Mouse (Mus musculus) adrenal gland (tissue): ENCODE measurements around the gene Prmt9.

Experiments
- intact Hi-C: fragments of 180-260 bp; cut with DNase I; formaldehyde crosslinking; loops from one replicate; pipeline ENCODE4 v1.15.1; 2025

The Prmt9 gene

DNA sequence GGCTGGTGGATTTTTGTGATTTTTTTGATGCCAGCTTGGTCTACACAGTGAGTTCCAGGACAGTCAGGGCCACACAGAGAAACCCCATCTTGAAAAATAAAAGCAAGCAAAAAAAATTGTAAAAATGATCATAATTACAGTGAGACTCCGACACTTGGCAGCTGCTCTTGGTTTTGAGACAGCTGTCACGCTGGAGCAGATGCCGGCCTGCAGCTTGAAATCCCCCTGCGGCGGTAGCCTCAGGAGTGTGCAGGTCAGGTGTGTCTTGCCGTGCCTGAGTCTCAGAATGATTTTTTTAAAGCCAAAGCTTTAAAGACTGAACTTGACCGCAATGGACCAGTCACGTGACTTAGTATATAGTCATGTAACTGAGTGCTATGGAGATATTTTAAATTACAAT, 23.1 kb upstream of the Prmt9 start:
- intact Hi-C loops = no loop called here

DNA sequence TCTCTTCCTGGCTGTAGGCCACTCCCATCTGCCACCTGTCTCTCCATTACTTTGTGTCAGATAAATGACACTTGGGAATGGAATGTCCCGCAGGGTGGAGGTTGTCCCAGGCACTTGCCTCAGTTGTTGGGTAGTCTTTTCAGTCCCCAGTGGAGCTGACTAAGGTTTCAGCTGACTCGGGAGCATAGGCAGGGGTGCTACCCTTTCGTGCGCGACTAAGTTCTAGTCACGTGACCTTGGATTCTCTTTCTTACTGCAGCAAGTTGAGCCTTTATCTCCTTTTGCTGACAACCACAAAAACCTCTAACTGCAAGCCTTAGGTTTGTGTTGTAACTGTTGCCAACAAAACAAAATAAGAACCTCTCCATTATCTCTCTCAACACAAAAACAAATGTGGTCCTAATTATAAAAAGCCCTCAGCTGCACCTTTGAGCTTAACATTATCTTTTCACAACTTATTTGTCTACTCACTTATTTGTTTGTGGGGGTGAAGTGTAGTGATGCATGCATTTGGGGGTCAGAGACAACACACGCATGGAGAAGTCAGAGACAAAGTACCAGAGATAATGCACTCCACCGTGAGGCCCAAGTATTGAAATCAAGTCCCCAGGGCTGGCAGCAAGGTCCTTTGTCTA, 14.7 kb upstream of the Prmt9 start:
- intact Hi-C loops = loop anchor here (5.0 kb wide), 1 partner anchor 112 kb away; no protein-coding TSS in a partner anchor

DNA sequence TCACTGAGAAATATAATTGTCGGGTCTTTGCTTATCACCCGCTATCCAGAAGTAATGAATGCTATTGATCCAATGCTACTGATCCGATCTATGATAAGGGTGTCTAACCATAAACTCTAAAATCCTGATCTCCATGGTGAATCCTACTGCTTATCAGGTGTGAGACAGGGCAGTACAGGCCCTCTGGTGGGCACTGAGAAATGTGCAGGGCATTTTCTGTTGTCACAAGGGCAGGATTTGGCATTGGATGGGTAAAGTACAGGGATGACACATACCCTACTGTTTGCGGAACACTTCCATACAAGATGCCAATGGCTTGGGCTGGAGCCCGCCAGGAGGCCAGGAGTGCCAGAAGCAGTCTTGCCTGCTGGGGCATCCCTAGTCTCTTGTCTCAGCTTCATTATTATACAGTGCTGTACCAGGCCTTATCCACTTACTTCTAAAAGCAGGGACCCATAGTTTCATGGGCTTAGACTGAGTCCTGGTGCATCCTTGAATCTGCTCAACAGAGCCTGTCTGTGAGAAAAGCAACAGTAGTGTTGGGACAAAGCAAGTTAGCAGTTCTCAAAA, 14.1 kb upstream of the Prmt9 start:
- intact Hi-C loops = no loop called here

DNA sequence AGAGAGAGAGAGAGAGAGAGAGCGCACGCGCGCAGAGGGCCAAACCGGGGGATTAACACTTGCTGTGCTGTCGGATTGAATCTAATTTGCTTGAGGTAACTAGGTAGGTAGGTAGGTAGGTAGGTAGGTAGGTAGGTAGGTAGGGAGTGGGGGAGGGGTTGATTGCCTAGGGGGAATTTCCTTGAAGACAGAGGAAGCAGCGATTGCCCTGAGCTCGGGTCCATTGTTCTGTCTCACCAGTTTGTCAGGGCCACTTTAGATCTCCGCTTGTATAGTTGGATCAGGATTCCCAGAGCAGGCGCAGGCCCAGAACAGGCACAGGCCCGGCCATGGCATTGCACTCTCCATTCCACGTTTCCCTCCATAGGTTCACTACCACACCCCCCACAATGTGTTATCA, 12.4 kb upstream of the Prmt9 start:
- intact Hi-C loops = no loop called here

DNA sequence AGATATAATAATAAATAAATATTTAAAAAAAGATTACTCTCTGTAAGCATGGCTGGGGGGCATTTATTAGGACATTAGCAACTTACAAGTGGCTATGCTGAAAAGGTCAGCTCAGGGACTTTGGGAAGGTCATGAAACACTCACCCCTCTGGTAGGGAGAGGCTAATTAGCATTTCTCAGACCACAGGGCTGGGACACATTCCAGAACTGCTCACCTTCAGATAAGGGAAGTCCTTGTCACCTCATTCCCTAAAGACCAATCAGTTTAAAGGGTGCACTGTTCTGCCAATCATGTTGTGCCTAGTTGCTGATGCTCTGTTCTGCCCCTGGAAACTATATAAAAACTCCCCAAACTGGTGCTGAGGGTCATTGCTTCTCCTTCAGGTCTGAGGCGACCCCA, 10.9 kb upstream of the Prmt9 start:
- intact Hi-C loops = no loop called here

DNA sequence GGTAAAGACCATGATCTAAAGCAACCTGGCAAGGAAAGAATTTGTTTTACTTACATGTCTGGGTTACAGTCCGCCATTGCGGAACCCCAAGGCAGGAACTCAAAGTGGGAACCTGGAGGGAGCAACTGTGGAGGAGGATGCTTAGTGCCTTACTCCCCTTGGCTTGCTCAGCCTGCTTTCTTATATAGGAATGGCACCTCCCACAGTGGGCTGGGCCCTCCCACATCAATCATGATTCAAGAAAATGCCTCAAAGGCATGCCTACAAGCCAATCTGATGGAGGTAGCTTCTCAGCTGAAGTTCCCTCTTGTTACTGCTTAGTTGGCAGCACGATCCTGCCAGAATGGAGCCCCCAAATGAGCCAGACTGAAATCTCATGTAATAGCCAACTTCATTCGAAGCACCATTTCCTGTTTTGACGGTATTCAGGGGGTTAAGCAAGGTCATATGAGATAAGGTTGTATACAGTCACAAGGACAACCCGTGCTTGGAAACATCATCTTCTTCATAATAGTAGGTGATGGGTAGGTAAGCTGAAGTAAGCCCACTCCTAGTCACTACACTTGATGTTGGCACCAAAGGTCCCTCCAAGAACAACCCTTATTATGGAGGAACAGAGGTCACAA, 5.9 kb upstream of the Prmt9 start:
- intact Hi-C loops = no loop called here

DNA sequence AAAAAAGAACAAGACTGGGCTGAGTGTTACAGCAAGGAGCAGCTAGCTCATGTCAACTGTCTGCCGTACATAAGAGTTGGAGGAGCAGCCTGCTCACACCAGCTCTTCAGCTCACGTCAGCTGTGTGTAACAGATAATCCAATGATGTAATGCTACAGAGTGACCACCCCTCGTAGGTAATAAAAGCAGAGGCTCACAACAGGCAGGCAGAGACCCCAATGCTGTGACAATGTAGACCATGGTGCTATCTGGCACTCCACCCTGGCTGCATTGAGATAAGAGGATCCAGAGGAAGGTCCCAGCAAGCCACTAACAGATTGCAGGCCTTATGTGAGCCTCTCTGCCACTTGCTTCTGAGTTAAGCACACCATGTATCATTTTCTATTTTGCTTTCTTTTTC, 4.8 kb upstream of the Prmt9 start:
- intact Hi-C loops = no loop called here

DNA sequence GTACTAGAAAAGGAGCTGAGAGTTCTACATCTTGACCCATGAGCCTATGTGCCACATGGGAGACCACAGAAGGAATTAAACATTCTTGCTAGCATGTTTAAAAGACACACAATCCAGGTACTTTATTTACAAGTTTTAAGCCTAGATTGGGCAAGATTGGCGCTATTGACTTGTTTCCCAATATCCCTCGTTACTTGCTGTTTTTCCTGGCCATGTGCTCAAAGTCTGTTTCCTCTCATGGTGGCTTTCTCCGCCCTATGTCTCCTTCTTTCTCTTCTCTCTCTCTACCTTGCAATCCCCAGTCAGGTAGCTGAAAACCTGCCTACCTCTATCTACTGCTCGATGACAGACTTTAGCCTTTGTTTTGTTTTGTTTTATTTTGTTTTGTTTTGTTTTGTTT, 3.6 kb upstream of the Prmt9 start:
- intact Hi-C loops = no loop called here

DNA sequence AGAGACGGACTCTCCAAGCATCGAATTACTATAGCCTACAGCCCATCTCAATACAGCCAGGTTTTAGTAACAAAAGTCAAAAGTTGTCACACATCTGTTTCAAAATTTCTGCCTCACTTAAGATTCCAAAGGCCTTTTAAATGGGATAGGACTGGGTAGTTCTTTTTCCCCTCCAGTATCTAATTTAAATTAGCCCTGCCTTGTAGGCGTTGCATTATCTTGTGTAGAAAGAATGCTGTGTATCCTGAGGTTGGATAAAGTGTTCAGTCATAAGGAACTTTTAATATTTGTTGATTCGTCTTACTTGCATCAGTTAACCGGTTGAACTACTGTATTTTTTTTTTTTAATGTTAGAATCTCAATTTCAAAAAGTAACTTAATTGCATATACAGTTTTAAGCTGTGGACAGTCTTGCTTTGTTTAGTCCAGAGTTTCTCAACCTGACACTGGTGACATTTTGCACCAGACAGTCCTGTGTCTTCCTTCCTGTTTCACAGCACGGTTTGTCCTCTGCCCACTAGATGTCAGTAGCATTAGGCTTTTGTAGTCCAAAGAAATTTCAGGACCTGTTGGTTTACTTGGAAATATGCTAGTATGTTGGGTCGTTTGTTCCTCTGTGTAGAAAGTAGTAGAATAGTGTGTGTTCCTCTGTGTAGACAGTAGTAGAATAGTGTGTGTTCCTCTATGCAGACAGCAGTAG, 834 bp downstream of the Prmt9 start:
- intact Hi-C loops = loop anchor here (10.0 kb wide), 1 partner anchor 55 kb away; no protein-coding TSS in a partner anchor

DNA sequence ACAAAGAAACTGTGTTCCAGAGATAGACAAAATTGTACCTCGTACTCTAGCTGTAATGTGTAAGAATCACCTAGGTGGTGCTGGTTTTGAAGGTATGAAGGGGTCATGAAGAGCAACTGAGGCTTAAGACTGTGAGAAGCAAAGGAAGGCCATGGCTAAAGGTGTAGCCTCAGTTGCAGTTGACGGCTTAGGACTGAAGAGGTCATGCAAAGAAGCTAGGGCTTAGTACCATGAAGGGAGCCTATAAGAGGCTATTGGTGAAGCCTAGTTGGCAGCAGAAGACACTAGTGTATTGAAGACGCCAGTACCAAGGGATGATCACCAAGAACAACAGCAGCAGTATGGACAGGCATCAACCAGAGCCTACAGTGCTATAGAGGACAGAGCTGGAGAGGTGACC, 3.3 kb downstream of the Prmt9 start:
- intact Hi-C loops = loop anchor here (10.0 kb wide), 1 partner anchor 52 kb away; no protein-coding TSS in a partner anchor

DNA sequence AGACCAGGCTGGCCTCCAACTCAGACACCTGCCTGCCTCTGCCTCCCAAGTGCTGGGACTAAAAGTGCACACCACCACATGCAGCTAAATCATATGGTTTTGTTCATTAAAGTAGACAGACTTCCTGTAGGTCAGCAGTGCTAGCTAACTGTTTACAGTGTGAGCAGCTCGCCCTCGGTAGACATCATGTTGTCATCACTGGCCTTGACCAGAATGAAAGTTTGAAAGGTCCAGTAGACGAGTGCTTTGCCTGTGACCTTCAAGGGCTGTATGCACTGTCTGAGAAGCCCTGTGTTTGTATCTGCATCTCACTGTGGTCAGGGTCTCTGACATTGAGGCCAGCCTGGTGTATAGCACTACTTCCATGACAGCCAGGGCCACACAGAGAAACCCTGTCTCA, 12.2 kb downstream of the Prmt9 start:
- intact Hi-C loops = no loop called here

DNA sequence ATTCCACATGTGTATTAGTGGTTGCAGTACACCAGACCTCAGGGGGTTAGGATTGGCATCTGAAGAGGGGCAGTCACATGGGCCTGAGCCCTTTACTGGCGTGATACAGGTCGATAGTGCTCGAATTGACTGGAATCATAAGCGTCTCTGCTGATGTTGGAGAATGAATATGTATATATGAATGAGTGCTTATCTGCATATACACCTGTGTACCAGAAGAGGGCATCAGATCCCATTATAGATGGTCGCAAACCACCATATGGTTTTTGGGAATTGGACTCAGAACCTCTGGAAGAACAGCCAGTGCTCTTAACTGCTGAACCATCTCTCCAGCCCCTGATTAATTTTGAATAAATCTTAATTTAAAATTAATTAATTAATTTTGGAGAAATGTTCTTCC, 25.0 kb downstream of the Prmt9 start:
- intact Hi-C loops = no loop called here

DNA sequence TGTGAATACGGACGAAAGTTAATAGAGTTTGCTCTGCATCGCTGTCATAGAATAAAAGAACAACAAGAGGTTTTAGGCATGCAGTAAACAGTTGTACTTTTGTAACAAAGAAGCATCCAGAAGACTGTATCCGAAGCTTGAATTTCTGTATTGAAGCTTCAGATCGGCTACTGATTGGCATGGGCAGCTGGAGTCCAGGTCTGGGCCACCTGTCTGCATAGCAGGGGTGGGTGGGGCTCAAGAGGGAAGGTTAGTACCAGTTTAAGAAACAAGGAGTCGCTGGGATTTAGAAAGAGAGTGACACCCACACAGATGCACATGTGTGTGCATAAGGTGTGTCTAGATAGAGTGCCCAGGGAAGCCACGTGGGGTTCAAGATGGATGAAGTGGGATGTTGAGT, 28.5 kb downstream of the Prmt9 start:
- intact Hi-C loops = no loop called here

DNA sequence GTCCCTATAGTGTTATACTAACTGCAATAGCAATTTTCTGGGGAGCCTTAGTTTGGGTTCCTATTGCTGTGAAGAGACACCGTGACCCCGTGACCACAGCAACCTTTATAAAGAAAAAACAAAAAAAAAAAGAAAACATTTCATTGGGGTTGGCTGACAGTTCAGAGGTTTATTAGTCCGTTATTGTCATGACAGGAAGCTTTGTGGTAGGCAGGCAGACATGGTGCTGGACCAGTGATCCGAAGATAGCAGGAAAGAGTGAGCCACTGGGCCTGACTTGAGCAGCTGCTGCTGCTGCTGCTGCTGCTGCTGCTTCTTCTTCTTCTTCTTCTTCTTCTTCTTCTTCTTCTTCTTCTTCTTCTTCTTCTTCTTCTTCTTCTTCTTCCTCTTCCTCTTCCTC, 35.0 kb downstream of the Prmt9 start:
- intact Hi-C loops = no loop called here

DNA sequence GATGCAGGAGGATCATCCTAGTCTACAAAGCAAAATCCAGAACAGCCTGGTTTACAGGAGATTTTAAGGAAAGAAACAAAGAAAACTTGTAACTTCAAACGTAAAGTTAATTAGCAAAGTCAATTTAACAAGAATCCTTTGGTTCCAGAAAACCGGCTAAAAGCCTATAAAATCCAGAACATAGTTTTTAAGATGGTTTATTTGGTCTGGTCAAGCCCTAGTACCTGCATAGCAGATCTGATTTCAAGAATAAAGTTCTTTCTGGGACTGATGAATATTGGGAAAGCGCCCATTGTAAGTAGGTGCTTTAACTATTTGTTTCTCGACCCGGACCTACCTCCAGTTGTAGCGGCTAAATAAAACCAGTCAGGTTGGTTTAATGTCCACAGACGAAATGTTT, 60.4 kb downstream of the Prmt9 start:
- intact Hi-C loops = loop anchor here (10.0 kb wide), 1 partner anchor 55 kb away; no protein-coding TSS in a partner anchor

DNA sequence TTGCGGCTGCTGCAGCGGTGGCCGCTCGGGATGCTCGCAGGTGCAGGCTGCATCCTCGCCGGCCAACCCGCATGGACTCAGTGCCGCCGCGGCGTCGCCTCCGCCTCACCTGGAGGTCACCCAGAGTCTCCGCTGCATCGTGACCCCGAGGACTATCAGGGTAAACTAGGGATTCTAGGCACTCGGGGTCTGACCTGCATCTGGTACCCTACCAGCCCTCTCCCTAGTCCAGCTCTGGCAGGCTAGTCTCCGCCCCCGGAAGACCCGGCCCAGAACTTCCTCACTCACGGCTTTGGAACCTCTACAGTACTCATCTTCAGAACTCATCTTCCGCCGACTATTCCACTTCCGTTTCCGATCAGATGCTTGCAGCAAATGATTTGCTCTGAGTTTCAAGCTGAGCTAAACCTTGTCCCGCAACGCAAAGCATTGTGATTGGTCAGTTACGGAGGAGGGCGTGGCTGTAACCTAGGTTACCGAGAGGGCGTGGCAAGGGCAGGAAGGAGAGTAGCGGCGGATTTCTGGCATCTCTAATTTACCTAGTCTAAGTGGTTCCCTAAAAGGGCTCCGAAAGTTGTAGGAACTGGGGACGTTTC, 61.3 kb downstream of the Prmt9 start, which contains the start of gene Tmem184c:
Tmem184c (minus strand) TSS at position 325 of the 596 bp plus-strand sequence.
- intact Hi-C loops = no loop called here

DNA sequence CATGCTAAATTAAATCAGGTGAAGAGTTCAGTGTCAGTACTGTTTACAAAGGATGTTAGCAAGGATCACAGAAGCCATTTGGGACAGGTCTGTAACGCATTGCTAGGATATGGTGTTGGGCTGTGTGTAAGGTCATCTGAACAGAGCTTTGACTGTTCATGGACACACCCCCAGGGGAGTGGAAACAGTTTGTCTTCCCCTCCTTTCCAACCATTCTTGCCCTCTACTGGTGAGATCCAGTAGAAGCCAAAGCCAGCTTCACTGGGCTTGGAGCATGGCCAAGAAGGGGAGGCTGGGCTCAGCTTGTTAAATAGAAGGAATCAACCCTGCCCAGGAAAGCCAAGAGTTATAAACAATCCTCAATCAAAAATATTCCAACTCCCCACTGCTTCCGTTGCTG, 68.7 kb downstream of the Prmt9 start:
- intact Hi-C loops = no loop called here

DNA sequence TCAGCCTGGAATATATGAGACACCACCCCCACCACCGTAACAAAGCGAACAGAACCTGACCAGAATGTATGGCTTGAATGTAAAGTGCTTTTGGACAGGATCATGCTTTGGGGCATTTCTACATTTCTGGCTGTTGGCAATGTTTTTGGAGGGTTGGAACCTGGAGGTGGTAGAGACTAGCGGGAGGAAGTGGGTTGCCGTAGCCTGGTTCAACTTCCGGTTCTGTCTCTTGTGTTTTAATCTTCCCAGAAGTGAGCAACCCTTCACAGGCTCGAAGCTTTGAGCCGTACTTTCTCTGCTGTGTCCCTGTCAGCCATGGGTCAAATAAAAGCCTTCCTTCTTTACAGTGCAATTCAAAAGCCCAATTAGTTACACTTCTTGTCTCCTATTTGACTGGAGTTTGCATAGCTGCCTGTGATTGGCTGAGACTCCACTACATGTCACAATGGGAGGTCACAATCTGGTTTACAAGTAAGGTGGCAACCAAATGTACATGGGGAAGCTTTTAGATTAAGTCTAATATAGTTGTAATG, 74.5 kb downstream of the Prmt9 start:
- intact Hi-C loops = no loop called here

DNA sequence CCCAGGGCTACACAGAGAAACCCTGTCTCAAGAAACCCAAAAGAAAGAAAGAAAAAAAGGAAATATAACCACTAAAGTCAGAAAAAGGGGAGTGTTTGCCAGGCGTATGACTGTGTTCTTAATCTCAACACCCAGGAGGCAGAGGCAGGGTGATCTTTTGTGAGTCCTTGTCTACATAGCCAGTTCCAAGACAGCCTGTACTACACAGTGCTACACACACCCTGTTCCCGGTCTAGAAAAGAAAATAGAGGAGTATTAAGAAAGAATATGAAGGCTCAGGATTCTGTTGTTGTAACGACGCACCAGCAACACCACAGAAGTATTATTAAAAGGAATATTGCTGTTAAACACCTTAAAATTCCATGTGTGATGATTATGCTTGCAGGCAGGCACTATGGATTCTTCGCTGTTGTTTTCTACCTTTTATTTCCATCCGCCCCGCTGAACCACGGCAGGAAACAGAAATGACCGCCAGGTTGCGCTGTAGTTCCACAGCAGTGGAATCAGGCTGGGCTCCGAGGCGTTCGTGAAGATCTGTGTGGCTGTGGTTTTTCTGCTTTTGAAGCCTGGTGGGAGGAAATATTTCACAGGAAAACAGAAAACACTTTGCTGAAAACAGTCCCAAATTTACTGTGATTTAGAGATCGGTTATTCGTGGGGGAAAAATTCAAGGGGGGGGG, 80.8 kb downstream of the Prmt9 start:
- intact Hi-C loops = loop anchor here (2.0 to 5.0 kb wide), 2 partner anchors 92 to 375 kb away; partner anchors contain the start of gene Ednra

DNA sequence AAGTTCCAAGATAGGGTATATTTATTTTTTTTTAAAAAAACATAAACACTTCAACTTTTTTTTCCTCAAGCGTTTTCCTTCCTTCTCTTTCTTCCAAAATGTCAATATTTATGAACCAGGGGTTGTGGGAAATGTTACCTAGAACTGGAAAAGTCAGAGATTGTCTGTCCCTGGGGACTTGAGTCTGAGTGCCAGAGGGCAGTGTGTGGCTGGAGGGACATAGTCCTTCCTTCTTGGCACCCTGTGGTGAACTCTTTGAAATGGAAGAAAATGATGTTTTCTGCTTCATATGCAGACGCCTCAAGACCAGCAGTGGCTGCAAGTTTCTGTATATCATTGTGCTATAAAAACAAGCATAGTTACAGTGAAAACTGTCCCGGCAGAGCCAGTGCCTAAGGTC, 81.5 kb downstream of the Prmt9 start:
- intact Hi-C loops = loop anchor here (2.0 to 5.0 kb wide), 2 partner anchors 92 to 374 kb away; partner anchors contain the start of gene Ednra
